Mouse (Mus musculus): ENCODE results near the gene Qser1.

- TF ChIP-seq CTCF (IDR thresholded peaks at IDR 0.05; ENCODE audit: low read depth), result no peak
- no peak for TF ChIP-seq EP300 (optimal IDR thresholded peaks at IDR 0.05)
Observed at GRCm38 (mm10) chr2:104817555-104818330, 1.2 kb upstream of the Qser1 start.
